Mouse (Mus musculus) erythroblast, embryonic 14.5 days (primary cell): ENCODE results near the gene Gm45785.

Experiments
- GATA1 ChIP-seq: IDR thresholded peaks from 2 replicates; pipeline ENCODE4 v1.6.1; 2012; ENCODE audit warnings: low read length, inconsistent platforms, mixed read lengths
- TAL1 ChIP-seq: IDR thresholded peaks from 3 replicates; pipeline ENCODE4 v1.6.1; 2012; ENCODE audit warnings: low read length, inconsistent platforms, mixed read lengths

GRCm38 (mm10) chr7:140802629-140803028, 53.5 kb downstream of the Gm45785 start:
- TF ChIP-seq TAL1, result no peak
- TF ChIP-seq GATA1, result no peak
